Mouse (Mus musculus) heart, embryonic 12.5 days (tissue): Measurements from ENCODE around the gene Itgb1bp1. TPM values are rescaled to one million over a fixed set of nuclear protein-coding genes. Genes with fewer than 3 reads are reported as not detected.

Experiments used
- ATAC-seq: fragments of 200-750 bp; cut with Nextera tagmentation; 2 replicates; pipeline ENCODE4 v1.8.0; 2017; ENCODE audit warnings: moderate TSS enrichment, moderate library complexity; ENCODE audit not compliant: insufficient number of reproducible peaks, low FRiP score
- H3K27ac ChIP-seq: fragments of 300-500 bp; sonication (generic); 2 replicates; pipeline ENCODE4 v1.5.1; 2016; ENCODE audit warnings: mild to moderate bottlenecking, moderate library complexity; ENCODE audit not compliant: poor library complexity, severe bottlenecking
- H3K27me3 ChIP-seq: fragments of 300-500 bp; sonication (generic); replicated peaks from 2 replicates; pipeline ENCODE4 v1.6.1; 2016; ENCODE audit warnings: mild to moderate bottlenecking, moderate library complexity
- H3K36me3 ChIP-seq: fragments of 300-500 bp; sonication (generic); 2 replicates; pipeline ENCODE4 v1.6.1; 2016; ENCODE audit warnings: mild to moderate bottlenecking, moderate library complexity
- H3K4me1 ChIP-seq: fragments of 300-500 bp; sonication (generic); replicated peaks from 2 replicates; pipeline ENCODE4 v1.6.1; 2016; ENCODE audit warnings: mild to moderate bottlenecking
- H3K4me2 ChIP-seq: fragments of 300-500 bp; sonication (generic); 2 replicates; pipeline ENCODE4 v1.6.1; 2016; ENCODE audit warnings: mild to moderate bottlenecking, moderate library complexity
- H3K4me3 ChIP-seq: fragments of 300-500 bp; sonication (generic); 2 replicates; pipeline ENCODE4 v1.5.1; 2016; ENCODE audit warnings: mild to moderate bottlenecking
- H3K9ac ChIP-seq: fragments of 300-500 bp; sonication (generic); 2 replicates; pipeline ENCODE4 v1.6.1; 2016; ENCODE audit warnings: mild to moderate bottlenecking, moderate library complexity
- H3K9me3 ChIP-seq: fragments of 300-500 bp; sonication (generic); replicated peaks from 2 replicates; pipeline ENCODE4 v1.6.1; 2016; ENCODE audit warnings: mild to moderate bottlenecking, moderate library complexity
- WGBS: fragments of 180-500 bp; shearing (Covaris S2); methylation state at CpG from one replicate; pipeline ENCODE4 v1.1.7; 2016; 5-methylcytosine and 5-hydroxymethylcytosine counted together
- polyA plus RNA-seq: library from polyadenylated mRNA; unstranded; fragments of >200 nt; fragmentation: Nextera tagmentation; extraction: Ambion mirVana; gene quantifications from 2 replicates; pipeline ENCODE4 v1.2.1, GENCODE M21; 2016

The Itgb1bp1 gene
- polyA plus RNA-seq, 1 experiment from 2014 or later: 31.9 TPM

GRCm38 (mm10) chr12:21322296-21322695, 36.2 kb upstream of the Itgb1bp1 start:
- Histone ChIP-seq H3K9me3 (no peaks in the 10 kb centered on the region), H3K4me3 (no peak overlapping the region), H3K27ac (no peak overlapping the region), H3K4me1 (0 out of 2 replicates have a peak, but pooled peaks cover under 1% of the 10 kb centered on the region), H3K4me2 (no peak overlapping the region), H3K36me3 (peaks cover 77% of the 10 kb centered on the region), H3K27me3 (no peaks in the 10 kb centered on the region), H3K9ac (no peak overlapping the region)
- no peak for ATAC-seq
- 83% methylated on average over 4 of the region's 4 CpGs for WGBS

GRCm38 (mm10) chr12:21321170-21321569, 35.1 kb upstream of the Itgb1bp1 start:
- no peak for ATAC-seq
- WGBS: 81% methylated on average over 9 of the region's 9 CpGs
- Histone ChIP-seq H3K9me3 (no peaks in the 10 kb centered on the region), H3K9ac (no peak overlapping the region), H3K27ac (no peak overlapping the region), H3K4me1 (peaks cover 6% of the 10 kb centered on the region; the same call in 1 of the 2 replicates), H3K4me2 (no peak overlapping the region), H3K27me3 (no peaks in the 10 kb centered on the region), H3K4me3 (no peak overlapping the region), H3K36me3 (peaks cover 66% of the 10 kb centered on the region)

GRCm38 (mm10) chr12:21320317-21320716, 34.2 kb upstream of the Itgb1bp1 start:
- Histone ChIP-seq H3K27ac (no peak overlapping the region), H3K9me3 (no peaks in the 10 kb centered on the region), H3K4me3 (no peak overlapping the region), H3K4me1 (peaks cover 6% of the 10 kb centered on the region; the same call in 1 of the 2 replicates), H3K4me2 (no peak overlapping the region), H3K27me3 (no peaks in the 10 kb centered on the region), H3K36me3 (peaks cover 57% of the 10 kb centered on the region), H3K9ac (no peak overlapping the region)
- 76% methylated on average over 4 of the region's 4 CpGs for WGBS
- ATAC-seq: no peak

- Histone ChIP-seq H3K9me3 (no peaks in the 10 kb centered on the region), H3K27ac (no peak overlapping the region), H3K4me3 (no peak overlapping the region), H3K36me3 (peaks cover 62% of the 10 kb centered on the region), H3K4me2 (no peak overlapping the region), H3K9ac (no peak overlapping the region), H3K27me3 (no peaks in the 10 kb centered on the region), H3K4me1 (peaks cover 6% of the 10 kb centered on the region; the same call in 1 of the 2 replicates)
- 80% methylated on average over 12 of the region's 12 CpGs for WGBS
- no peak for ATAC-seq
Measured at GRCm38 (mm10) chr12:21318143-21318895, 32.2 kb upstream of the Itgb1bp1 start.

- Histone ChIP-seq H3K4me3 (peak overlapping the region; percentile 77), H3K9me3 (no peaks in the 10 kb centered on the region), H3K27me3 (no peaks in the 10 kb centered on the region), H3K4me1 (peaks cover 6% of the 10 kb centered on the region; the same call in 1 of the 2 replicates), H3K36me3 (peaks cover 61% of the 10 kb centered on the region), H3K27ac (peak overlapping the region; percentile 69; the same call in 1 of the 2 replicates), H3K9ac (peak overlapping the region; percentile 84), H3K4me2 (peak overlapping the region; percentile 71)
- ATAC-seq: no peak
- 33% methylated on average over 7 of the region's 7 CpGs for WGBS
Measured at GRCm38 (mm10) chr12:21316869-21317265, 30.8 kb upstream of the Itgb1bp1 start.

GRCm38 (mm10) chr12:21315923-21316868, 30.1 kb upstream of the Itgb1bp1 start, which contains the start of gene Iah1:
Gene Iah1, plus strand, starts transcription at chr12:21316389.
- peak; percentile 93 for ATAC-seq

GRCm38 (mm10) chr12:21312201-21312600, 26.1 kb upstream of the Itgb1bp1 start:
- 83% methylated on average over 5 of the region's 5 CpGs for WGBS
- no peaks in the 10 kb centered on the region for H3K27me3 ChIP-seq
- no peak for ATAC-seq
- peaks cover 78% of the 10 kb centered on the region for H3K36me3 ChIP-seq
- H3K4me3 ChIP-seq: no peak overlapping the region
- H3K4me1 ChIP-seq: peaks cover 5% of the 10 kb centered on the region; the same call in 1 of the 2 replicates
- H3K27ac ChIP-seq: no peak overlapping the region
- H3K4me2 ChIP-seq: no peak overlapping the region
- no peaks in the 10 kb centered on the region for H3K9me3 ChIP-seq
- no peak overlapping the region for H3K9ac ChIP-seq

More at GRCm38 (mm10) chr12:21315923-21316868, 30.1 kb upstream of the Itgb1bp1 start, which contains the start of gene Iah1:
- Histone ChIP-seq H3K9me3 (no peaks in the 10 kb centered on the region), H3K27me3 (no peaks in the 10 kb centered on the region), H3K36me3 (peaks cover 63% of the 10 kb centered on the region), H3K4me3 (peak within 1 kb of the TSS; percentile 77), H3K9ac (peak within 1 kb of the TSS; percentile 84), H3K27ac (peak within 1 kb of the TSS; percentile 69), H3K4me1 (peaks cover 6% of the 10 kb centered on the region; the same call in 1 of the 2 replicates), H3K4me2 (peak within 1 kb of the TSS; percentile 71)
- WGBS: 2% methylated on average over 59 of the region's 59 CpGs

- no peak for ATAC-seq
- H3K4me2 ChIP-seq: no peak overlapping the region
- H3K27ac ChIP-seq: no peak overlapping the region
- peaks cover 94% of the 10 kb centered on the region for H3K36me3 ChIP-seq
- no peaks in the 10 kb centered on the region for H3K9me3 ChIP-seq
- whole genome bisulfite sequencing: 87% methylated on average over 4 of the region's 4 CpGs
- no peaks in the 10 kb centered on the region for H3K4me1 ChIP-seq
- H3K4me3 ChIP-seq: no peak overlapping the region
- no peaks in the 10 kb centered on the region for H3K27me3 ChIP-seq
- no peak overlapping the region for H3K9ac ChIP-seq
Measured at GRCm38 (mm10) chr12:21306721-21307120, 20.6 kb upstream of the Itgb1bp1 start.

GRCm38 (mm10) chr12:21305741-21306140, 19.7 kb upstream of the Itgb1bp1 start:
- no peak overlapping the region for H3K27ac ChIP-seq
- WGBS: 92% methylated on average over 4 of the region's 4 CpGs
- no peaks in the 10 kb centered on the region for H3K9me3 ChIP-seq
- H3K36me3 ChIP-seq: peaks cover 92% of the 10 kb centered on the region
- H3K27me3 ChIP-seq: no peaks in the 10 kb centered on the region
- H3K4me1 ChIP-seq: no peaks in the 10 kb centered on the region
- H3K4me3 ChIP-seq: no peak overlapping the region
- H3K4me2 ChIP-seq: no peak overlapping the region
- no peak for ATAC-seq
- H3K9ac ChIP-seq: no peak overlapping the region

- Histone ChIP-seq H3K4me2 (no peak overlapping the region), H3K4me3 (no peak overlapping the region), H3K36me3 (peaks cover 86% of the 10 kb centered on the region), H3K9me3 (no peaks in the 10 kb centered on the region), H3K27ac (no peak overlapping the region), H3K9ac (no peak overlapping the region), H3K4me1 (no peaks in the 10 kb centered on the region), H3K27me3 (no peaks in the 10 kb centered on the region)
- 82% methylated on average over 5 of the region's 5 CpGs for WGBS
- ATAC-seq: no peak
Measured at GRCm38 (mm10) chr12:21302361-21302783, 16.3 kb upstream of the Itgb1bp1 start.

GRCm38 (mm10) chr12:21301932-21302331, 15.8 kb upstream of the Itgb1bp1 start:
- no peaks in the 10 kb centered on the region for H3K27me3 ChIP-seq
- H3K9me3 ChIP-seq: no peaks in the 10 kb centered on the region
- no peak overlapping the region for H3K4me2 ChIP-seq
- no peaks in the 10 kb centered on the region for H3K4me1 ChIP-seq
- 92% methylated on average over 8 of the region's 8 CpGs for WGBS
- no peak overlapping the region for H3K9ac ChIP-seq
- peaks cover 87% of the 10 kb centered on the region for H3K36me3 ChIP-seq
- no peak overlapping the region for H3K4me3 ChIP-seq
- H3K27ac ChIP-seq: no peak overlapping the region
- ATAC-seq: no peak
